Mouse (Mus musculus) heart, adult 2 months (tissue): ENCODE measurements at regions not wholly inside any gene's neighbourhood (a gene's known extent, or its start where the extent isn't known, plus 50 kb on each side); places are given as distances from the start of the nearest gene placed in this dataset.

ENCODE experiments used
- CTCF ChIP-seq: fragments of 200-600 bp; IDR thresholded peaks from 2 replicates; pipeline ENCODE4 v1.8.1; 2022; ENCODE audit warnings: antibody characterized with exemption, mild to moderate bottlenecking, moderate library complexity
- EP300 ChIP-seq: fragments of 200-500 bp; IDR thresholded peaks from 2 replicates; pipeline ENCODE4 v1.6.1; 2011; ENCODE audit warnings: low read depth, low read length, control low read depth; ENCODE audit not compliant: insufficient read depth
- POLR2A ChIP-seq: fragments of 200-500 bp; IDR thresholded peaks from 2 replicates; pipeline ENCODE4 v1.6.1; 2011; ENCODE audit warnings: mild to moderate bottlenecking, low read depth, low read length, control low read depth; ENCODE audit not compliant: insufficient read depth

DNA sequence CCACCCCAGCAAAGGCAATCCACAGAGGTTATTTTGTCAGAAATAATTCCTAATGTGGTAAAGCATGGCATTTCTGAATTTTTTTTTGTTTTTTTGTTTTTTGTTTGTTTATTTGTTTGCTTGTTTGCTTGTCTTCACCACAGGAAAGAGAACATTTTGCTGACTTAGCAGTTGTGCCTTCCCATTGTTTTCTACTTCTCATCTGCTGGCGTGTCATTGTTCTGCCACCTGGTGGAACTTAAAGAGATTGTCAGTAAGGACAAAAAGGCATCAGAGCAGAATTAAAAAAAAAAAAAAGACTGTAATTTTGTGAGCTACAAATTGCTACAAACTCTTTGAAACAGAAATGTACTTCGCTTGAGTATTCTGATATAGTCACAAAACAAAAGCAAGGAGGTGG, 79.5 kb downstream of the AI429214 start:
- TF ChIP-seq CTCF, result peak; percentile 77
- no peak for TF ChIP-seq POLR2A
- TF ChIP-seq EP300, result no peak
